Mouse (Mus musculus): Measurements from ENCODE around the gene Prr14.
"Not testable (repeated sequence)": the region's sequence is repeated elsewhere in the genome, so short reads cannot be mapped to it uniquely, and the experiment has no call there.

The Prr14 gene

DNA sequence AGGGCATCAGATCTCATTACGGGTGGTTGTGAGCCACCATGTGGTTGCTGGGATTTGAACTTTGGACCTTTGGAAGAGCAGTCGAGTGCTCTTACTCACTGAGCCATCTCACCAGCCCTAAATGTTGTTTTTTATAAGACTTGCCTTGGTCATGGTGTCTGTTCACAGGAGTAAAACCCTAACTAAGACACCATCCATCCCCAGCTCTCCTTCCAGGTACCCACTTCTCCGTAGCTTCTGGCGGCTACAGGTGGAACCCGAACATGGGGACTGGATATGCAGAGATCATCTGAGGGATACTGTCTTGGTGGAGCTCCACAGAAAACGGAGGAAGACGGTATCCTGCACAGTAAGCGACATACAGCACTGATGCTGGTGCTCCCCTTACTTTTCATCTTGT is at the start of gene Prr14:
Prr14 (plus strand) TSS at position 301 of the 400 bp plus-strand sequence.
- DNase-seq (ENCODE audit: low spot score): not testable (repeated sequence)

- DNase-seq (ENCODE audit: low spot score): no peak
Measured at GRCm38 (mm10) chr7:127411418-127411817, 48.0 kb upstream of the Prr14 start.

DNA sequence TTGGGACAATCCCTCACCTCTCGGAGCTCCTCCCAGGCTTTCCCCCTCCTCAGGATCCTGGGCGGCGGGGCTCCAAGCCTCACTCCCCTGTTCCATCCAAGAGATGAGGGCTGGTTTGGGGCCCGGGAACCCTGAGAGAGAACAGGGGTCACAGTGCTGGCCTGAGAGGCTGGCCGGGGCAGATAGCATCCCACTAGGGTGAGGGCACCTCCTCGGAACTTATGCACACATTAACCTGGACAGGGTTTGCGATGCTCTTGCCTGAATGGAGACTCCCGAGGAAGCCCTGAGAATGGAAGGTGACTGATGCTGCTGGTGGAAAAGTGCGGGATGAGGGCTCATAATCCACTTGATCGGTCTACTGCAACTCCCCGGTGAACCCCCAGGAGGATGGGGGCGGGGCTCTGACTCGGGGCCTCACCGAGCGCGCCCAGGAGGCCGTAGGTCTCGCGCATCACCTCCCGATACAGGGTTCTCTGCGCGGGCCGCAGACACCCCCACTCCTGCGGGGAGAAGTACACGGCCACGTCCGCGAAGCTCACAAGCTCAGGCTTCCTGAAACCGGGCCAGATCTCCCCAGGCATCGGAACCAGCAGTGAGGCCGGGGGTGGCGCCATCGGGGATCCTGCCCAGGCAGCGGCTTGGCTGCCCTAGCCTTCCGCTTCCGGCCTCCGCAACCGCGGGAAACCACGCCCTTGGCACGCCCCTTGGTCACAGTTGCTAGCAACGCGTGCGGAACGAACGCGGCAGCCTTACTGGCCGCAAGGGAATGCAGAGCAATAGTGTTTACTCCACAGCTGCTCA is 37.8 kb upstream of the Prr14 start, which contains the start of gene Zfp688:
Zfp688 (minus strand) TSS at position 681 of the 804 bp plus-strand sequence.
- peak; percentile 93 for DNase-seq (ENCODE audit: low spot score)

- no peak for DNase-seq (ENCODE audit: low spot score)
Measured at GRCm38 (mm10) chr7:127422247-127422646, 37.2 kb upstream of the Prr14 start.

DNA sequence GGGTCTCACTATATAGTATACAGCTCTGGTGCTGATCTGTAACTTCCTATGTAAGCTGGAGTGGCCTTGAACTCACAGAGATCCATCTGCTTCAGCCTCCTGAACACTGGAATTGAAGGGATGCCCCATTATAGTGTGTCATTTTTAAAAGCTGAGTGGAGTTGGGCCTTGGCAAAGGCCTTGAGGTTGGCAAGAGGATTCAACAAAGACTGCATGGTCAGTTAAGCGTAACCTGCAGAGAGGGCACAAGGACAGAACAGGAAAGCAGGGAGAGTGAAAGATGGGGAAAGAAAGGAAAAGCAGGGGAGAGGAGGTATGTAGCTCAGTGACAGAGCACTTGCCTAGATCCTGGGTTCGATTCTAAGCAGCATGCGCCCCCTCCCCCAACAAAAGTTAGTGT is 34.1 kb upstream of the Prr14 start:
- no peak for DNase-seq (ENCODE audit: low spot score)

- no peak for DNase-seq (ENCODE audit: low spot score)
Measured at GRCm38 (mm10) chr7:127425911-127426310, 33.5 kb upstream of the Prr14 start.

- no peak for DNase-seq (ENCODE audit: low spot score)
Measured at GRCm38 (mm10) chr7:127426354-127426753, 33.1 kb upstream of the Prr14 start.

DNA sequence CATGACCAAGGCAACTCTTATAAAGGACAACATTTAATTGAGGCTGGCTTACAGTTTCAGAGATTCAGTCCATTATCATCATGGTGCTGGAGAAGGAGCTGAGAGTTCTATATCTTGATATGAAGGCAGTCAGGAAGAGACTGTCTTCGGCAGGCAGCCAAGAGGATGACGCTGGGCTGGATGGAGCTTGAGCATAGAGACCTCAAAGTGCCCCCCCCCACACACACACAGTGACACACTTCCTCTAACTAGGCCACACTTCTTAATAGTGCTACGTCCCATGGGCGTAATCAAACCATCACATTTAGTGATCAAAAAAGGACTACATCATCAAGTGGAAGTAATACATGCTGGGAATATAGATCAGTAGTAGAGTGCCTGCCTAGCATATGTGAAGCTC is 24.2 kb upstream of the Prr14 start:
- no peak for DNase-seq (ENCODE audit: low spot score)

DNA sequence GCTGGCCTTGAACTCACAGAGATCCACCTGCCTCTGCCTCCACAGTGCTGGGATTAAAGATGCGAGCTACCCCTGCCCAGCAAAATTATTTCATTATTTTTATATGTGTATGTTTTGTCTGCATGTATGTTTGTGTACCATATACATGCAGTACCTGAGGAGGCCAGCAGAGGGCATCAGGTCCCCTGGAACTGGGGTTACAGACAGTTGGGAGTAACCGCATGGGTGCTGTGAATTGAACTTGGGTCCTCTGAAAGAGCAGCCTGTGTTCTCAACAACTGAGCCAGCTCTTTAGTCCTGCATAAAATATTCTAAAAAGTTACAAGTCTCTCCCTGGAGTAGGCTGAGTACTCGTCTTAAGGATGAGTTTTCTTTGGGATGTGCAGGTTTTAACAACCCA is 21.7 kb upstream of the Prr14 start:
- DNase-seq (ENCODE audit: low spot score): no peak

- no peak for DNase-seq (ENCODE audit: low spot score)
Measured at GRCm38 (mm10) chr7:127443976-127444375, 15.4 kb upstream of the Prr14 start.

DNA sequence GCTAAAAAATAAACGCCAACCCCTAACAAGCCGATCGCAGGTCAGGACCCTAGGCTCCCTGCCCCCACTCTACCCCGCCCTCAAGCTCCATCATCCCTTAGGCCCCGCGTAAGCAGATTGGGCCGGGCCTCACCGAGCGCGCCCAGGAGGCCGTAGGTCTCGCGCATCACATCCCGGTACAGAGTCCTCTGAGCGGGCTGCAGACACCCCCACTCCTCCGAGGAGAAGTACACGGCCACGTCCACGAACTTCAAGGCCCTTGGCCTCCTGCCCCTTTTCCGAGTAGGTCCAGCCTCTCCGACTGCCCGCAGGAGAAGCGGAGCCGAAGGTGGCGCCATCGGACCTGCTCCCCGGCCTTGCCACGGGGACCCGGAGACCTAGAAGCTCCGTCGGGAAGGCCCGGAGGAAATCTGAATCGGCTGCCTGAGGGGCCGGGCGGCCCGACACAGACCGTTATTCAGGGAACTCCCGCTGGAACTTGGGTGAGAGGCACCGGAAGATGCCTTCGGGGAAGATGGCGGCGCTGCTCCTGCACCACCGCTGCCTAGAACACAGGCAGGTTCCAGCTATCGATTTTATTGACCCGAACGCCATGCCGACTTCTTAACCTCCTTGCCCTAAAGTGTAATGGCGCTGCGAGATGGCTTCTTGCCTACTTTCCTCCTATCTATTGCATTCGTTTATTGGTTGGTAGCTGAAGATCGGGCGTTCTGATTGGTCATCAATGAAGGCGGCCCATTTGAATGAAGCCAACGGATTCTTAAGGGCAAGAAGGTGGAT is 10.7 kb upstream of the Prr14 start, which contains the start of gene Zfp689:
Zfp689 (minus strand) TSS at position 638 of the 780 bp plus-strand sequence.
- peak; percentile 91 for DNase-seq (ENCODE audit: low spot score)

DNA sequence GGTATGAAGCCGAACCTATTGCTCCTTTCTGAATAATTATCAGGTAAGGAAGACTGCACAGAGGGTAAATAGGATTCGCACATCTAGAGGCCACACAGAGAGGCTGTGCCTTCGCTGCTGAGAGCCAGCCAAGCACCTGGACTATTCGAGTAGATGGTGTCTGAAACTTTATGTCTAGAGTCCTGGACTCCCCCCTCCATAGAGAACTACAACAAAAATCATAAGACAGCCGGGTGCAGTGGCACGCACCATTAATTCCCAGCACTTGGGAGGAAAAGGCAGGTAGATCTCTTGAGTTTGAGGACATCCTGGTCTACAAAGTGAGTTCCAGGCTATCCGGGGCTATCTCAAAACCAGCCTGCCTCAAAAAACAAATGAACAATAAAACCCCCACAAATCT is 9.4 kb upstream of the Prr14 start:
- no peak for DNase-seq (ENCODE audit: low spot score)

- no peak for DNase-seq (ENCODE audit: low spot score)
Measured at GRCm38 (mm10) chr7:127453056-127453455, 6.4 kb upstream of the Prr14 start.

DNA sequence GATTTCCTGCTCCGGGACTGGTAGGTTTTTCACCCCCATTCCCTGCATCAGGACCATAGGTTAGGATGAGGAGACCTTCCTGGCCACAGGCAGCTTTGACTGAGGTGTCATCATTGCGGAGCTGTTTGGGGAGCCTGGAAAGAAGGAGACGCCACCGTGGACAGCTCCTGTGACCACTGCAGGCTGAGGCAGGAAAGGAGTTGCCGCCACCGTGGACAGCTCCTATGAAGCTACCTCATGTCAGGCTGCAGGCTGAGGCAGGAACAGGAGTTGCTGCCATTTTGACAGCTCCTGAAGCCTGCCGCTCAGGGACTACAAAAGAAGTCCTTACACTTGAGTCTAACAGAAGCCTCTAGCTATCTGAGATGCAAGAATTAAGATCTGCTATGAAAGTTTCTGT is 4.5 kb upstream of the Prr14 start:
- DNase-seq (ENCODE audit: low spot score): no peak

- not testable (repeated sequence) for DNase-seq (ENCODE audit: low spot score)
Measured at GRCm38 (mm10) chr7:127458371-127459122, 864 bp upstream of the Prr14 start.

DNA sequence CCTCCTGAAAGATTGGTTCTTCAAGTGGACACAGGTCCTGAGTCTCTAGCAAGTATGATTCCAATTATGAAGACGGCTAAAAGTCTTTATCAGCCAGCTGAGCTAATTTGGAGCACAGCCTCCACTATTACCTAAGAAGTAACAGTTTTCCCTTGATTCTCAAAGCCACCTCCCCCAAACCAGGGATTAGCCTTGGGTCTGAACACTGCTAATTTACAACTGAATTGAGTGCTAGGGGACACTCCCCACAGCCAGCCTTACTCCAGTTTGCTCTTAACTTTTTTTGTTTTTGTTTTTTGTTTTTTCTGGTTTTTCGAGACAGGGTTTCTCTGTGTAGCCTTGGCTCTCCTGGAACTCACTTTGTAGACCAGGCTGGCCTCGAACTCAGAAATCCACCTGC is 5.8 kb downstream of the Prr14 start:
- DNase-seq (ENCODE audit: low spot score): no peak

DNA sequence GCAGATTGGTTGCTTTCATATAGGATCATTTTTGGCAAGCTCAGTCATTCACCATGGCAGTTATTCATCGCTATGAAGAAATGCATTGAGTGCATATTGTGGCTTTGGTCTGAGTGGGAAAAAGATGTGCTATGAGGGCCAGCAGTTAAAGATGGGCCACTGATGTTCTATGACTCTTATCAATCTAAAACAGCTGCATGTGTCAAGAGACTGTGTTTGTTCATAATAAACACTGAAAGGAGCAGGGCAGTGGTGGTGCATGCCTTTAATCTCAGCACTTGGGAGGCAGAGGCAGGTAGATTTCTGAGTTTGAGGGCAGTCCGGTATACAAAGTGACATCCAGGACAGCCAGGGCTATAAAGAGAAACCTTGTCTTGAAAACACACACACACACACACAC is 6.3 kb downstream of the Prr14 start:
- DNase-seq (ENCODE audit: low spot score): not testable (repeated sequence)

- DNase-seq (ENCODE audit: low spot score): no peak
Measured at GRCm38 (mm10) chr7:127466606-127467005, 7.2 kb downstream of the Prr14 start.

DNA sequence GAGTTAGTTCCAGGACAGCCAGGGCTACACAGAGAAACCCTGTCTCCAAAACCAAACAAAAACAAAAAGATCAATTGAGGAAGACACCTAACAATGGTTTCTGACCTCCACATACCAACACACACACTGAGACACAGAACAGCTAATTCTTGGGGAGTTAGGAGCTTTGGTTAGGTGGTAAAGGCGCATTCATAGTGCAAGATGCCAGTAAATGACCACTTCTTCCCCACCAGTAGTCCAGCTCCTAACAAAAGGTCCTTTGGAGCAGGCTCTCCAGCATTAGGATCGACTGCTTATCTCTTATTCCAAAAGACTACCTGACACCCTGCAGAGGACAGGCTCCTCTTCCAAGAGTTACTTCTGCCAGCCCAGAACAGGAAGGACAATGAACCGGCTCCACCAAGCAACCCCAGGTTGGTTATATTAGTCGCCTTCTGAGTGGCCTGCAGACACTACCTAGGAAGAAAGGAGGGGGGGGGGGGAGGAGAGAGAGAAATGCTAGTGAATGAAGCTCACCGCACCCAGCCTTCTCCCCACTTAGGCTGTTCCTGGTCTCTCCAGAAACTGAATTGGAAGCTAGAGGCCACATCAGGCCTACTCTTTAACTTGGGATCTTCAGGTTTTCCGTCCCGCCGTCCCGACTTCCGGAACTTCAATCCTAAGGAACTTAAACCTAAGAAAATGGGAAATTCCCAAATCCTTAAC is 10.8 kb downstream of the Prr14 start:
- no peak for DNase-seq (ENCODE audit: low spot score)

DNA sequence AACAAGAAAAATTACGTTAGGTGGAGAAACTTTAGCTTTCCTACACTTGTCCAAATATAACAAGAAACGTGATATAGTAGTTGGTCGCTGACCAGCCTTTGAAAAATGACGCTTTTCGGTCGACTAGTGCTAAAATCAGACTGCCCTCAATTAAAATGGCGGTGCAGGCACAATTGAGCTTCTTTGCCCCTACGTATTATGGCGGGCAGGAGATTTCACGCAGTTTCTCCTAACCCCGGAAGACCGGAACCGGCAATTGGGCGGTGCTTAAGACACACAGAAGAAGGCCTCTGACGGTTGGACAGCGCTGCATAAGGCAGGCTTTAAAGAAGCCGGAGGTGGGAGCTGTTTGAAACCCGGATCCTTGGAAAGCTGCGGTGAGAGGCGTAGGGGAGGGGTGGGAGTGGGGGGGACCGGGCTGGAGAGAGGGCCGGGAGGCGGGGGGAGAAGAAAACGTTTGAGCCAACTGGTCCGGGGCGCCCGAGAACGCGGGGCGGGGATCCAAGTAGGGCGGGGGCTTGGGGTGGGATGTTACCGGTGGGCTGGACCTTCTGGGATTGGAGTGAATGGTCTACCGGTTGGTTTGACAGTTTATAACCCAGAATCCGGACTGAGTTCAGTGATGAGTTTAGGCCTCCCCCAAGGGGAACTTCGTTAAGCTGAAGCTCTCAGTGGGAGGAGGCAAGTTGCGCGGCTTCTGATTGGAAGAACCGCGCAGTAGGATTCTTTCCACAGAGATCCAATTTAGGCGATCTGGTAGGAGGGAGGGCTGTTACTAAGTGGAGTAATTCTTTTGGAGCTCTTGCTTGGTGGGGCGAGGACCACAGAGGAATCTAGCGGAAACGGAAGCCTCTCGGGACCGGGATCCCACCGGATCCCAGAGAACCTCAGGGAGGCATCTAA is 11.6 kb downstream of the Prr14 start:
- peak; percentile 72 for DNase-seq (ENCODE audit: low spot score)

DNA sequence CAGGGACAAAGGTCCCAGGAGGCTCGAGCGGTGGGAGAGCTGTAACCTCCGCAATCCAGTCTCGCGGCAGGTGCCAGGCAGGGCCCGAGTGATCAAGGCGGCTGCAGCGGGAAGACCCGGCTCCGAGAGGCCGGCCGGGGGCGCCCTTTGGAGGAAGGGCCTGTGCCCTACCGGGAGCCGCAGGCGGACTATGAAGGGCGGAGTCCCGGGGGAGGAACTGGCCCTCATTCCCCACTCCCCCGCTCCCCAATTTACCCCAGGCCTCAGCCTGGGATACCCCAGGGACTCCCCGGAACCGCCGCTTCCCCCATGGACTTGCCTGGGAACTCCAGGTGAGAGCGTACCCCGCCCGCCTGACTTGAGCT is 12.2 kb downstream of the Prr14 start:
- peak; percentile 45 for DNase-seq (ENCODE audit: low spot score)

All from ovary, postnatal 14 days (tissue).